In genomic region chr1:193440512-193440911, GRCm38 (mm10) we compare ENCODE assay signal across 10 mouse cellular contexts.
DNase-seq lines count a peak whose midpoint lies in the region; ATAC-seq and TF ChIP-seq lines count a peak whose summit lies in the region.
"Had no signal": no experiment of that assay in that cellular context is flagged by ENCODE, and none has a peak within 500 bp of the region (broad histone marks: within the 10 kb centered on the region; RNA-seq: fewer than 3 reads in every experiment).

No protein-coding gene starts in this region.

- peak; percentile 45 for TF ChIP-seq CTCF in left cerebral cortex, adult 2 months (IDR thresholded peaks at IDR 0.05)
- TF ChIP-seq CTCF in E14TG2a.4 (conservative IDR thresholded peaks at IDR 0.05; ENCODE audit: low read length) = peak; percentile 69

- H3K9ac ChIP-seq in forebrain, embryonic 13.5 days = no peak overlapping the region

- H3K4me1 ChIP-seq in E14TG2a.4 (replicated peaks; ENCODE audit: low read depth, low read length) = 0 out of 2 replicates have a peak, but pooled peaks cover 3% of the 10 kb centered on the region
- H3K4me1 ChIP-seq in forebrain, embryonic 13.5 days = no peaks in the 10 kb centered on the region

- no peaks in the 10 kb centered on the region for H3K9me3 ChIP-seq in E14TG2a.4 (ENCODE audit: low read length)
- no peaks in the 10 kb centered on the region for H3K9me3 ChIP-seq in forebrain, embryonic 13.5 days (replicated peaks)

- H3K27ac ChIP-seq in left cerebral cortex, adult 2 months = no peak overlapping the region
- H3K27ac ChIP-seq in forebrain, embryonic 13.5 days = no peak overlapping the region

- no peaks in the 10 kb centered on the region for H3K36me3 ChIP-seq in E14TG2a.4 (ENCODE audit: insufficient read depth, low read length)
- no peaks in the 10 kb centered on the region for H3K36me3 ChIP-seq in forebrain, embryonic 13.5 days (ENCODE audit: poor library complexity, severe bottlenecking)

- no peak overlapping the region for H3K4me2 ChIP-seq in forebrain, embryonic 13.5 days

- H3K4me3 ChIP-seq in left cerebral cortex, adult 2 months = no peak overlapping the region
- no peak overlapping the region for H3K4me3 ChIP-seq in E14TG2a.4 (replicated peaks; ENCODE audit: low read length)
- H3K4me3 ChIP-seq in forebrain, embryonic 13.5 days = no peak overlapping the region

- intact Hi-C loops in left cerebral cortex, adult 2 months (cut with DNase I) = no loop called here
- intact Hi-C loops in left cerebral cortex, postnatal 4 days (cut with DNase I) = no loop called here
- intact Hi-C loops in left cerebral cortex, postnatal 36 days (cut with DNase I) = loop anchor here (10.0 kb wide), 1 partner anchor 1174 kb away; the partner anchor contains the start of gene Plxna2

- ATAC-seq in activated CD4-positive, CD25-positive, alpha-beta regulatory T cell, adult 4 months = peak; percentile 23
- ATAC-seq in megakaryocyte-erythroid progenitor cell, adult 5-6 weeks (replicated peaks; ENCODE audit: low FRiP score, low TSS enrichment, poor library complexity, severe bottlenecking) = peak; percentile 86
- no peak for ATAC-seq in monocyte, adult 5-6 weeks (replicated peaks; ENCODE audit: insufficient number of reproducible peaks, low FRiP score, low TSS enrichment, poor library complexity, severe bottlenecking)
- ATAC-seq in forebrain, embryonic 13.5 days = no peak

- no peak for DNase-seq in left cerebral cortex, adult 2 months (ENCODE audit: extremely low spot score in 1 of 2, low spot score in 2 of 2)
- DNase-seq in left cerebral cortex, postnatal 4 days = no peak
- DNase-seq in left cerebral cortex, postnatal 36 days (ENCODE audit: low spot score in 2 of 2) = no peak
- DNase-seq: cerebellum, postnatal 10 days; gastrocnemius, postnatal 10 days had no signal

- peaks cover 4% of the 10 kb centered on the region; the same call in 1 of the 2 replicates for H3K27me3 ChIP-seq in E14TG2a.4 (ENCODE audit: insufficient read depth, low read length)
- peaks cover 42% of the 10 kb centered on the region for H3K27me3 ChIP-seq in forebrain, embryonic 13.5 days

- 0% methylated on average over 1 of the region's 1 CpGs for WGBS in forebrain, embryonic 13.5 days

Comparison
In these comparisons a context has a peak if more than half of its experiments do, and no peak if none do; other contexts are left out.
1. ATAC-seq: peak in activated CD4-positive, CD25-positive, alpha-beta regulatory T cell, adult 4 months (single experiment) and megakaryocyte-erythroid progenitor cell, adult 5-6 weeks (single experiment); none in monocyte, adult 5-6 weeks (single experiment) and forebrain, embryonic 13.5 days (single experiment).